Mouse (Mus musculus) right cerebral cortex, postnatal 36 days (tissue): ENCODE measurements around the gene Habp4.
A peak's percentile ranks its signal among the peaks of the same experiment; 100 is the strongest.

Experiments used
- DNase-seq, 2 experiments: peaks; one replicate each; pipeline ENCODE4 v3.0.0; 2022; ENCODE audit warnings: low spot score in 2 of 2, mixed read lengths in 1 of 2

Gene Habp4

DNA sequence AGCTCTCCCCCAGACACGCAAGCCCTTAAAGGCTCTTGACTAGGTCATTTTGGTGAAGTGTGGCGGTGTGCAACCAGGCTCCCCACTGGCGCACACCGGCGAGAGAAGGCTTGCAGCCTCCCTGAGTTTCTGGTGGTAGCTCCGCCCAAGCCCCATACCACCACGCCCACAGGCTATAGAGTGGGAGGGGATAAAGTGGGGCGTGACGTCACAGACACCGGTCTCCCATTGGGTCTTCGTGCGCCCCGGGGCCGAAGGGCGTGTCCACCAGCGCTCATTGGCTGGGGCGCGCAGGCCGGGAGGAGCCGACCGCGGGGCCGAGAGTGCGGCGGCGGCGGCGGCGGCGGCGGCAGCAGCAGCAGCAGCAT is at the start of gene Habp4:
Gene Habp4, plus strand, starts transcription at position 277 of the 368 bp plus-strand sequence.
- DNase-seq: peak; percentile 98 to 99

DNA sequence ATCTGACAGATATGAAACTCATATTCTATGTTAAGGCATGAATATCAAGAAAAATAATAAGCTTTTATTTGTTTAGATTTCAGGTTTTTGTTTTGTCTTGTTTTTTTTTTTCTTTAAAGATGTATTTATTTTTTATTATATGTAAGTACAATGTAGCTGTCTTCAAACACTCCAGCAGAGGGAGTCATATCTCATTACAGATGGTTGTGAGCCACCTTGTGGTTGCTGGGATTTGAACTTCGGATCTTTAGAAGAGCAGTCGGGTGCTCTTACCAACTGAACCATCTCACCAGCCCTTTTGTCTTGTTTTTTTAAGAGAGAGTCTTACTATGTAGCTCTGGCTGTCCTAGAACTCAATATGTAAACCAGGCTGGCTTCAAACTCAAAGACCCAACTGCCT is 44.2 kb upstream of the Habp4 start:
- DNase-seq: no peak

DNA sequence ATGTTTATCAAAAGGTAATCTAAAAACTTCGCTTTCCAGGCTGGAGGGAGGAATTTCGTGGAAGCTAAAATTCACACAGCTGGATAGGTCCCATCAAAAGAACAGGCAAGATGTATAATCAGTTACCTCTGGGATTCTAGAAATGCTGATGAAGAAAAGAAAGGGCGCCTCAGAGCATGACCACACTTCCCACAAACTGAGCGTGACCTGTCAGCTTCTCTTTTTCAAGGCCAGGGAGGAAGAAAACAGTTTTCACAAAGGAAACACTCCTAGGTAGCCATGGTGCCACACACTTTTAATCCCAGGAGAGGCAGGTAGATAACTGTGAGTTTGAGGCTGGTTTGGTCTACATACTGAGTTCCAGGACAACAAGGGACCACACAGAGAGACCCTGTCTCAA is 40.9 kb upstream of the Habp4 start:
- no peak for DNase-seq

DNA sequence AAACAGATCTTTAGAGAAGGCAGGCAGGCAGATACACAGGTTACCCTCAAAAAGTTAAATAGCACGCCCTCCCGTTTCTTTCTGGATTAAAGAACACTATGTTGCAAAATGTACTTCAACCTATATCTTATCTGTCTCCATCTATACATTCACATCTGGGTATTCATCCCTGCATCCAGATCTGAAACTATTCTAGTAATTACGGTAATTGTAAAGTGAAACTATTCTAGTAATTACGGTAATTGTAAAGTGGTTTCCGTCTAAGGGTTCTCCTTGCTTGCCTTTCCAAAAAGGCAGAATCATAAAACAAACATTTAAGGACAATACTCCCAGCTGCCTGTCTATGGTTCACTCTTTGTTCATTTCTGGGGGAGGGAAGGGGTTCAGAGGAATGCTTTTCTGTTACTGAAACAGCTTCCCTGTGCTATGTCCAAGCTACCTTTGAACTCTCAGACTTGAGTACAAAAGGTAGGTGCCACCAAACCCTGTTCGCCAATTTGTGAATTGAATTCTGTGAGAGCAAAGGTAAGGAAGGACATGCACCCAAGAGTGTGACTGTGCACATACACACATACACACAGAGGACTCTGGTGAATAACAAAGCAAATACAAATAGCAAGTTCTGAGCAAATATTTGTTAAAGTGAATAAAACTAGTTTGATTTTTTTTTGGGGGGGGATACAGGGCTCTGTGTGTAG is 38.0 kb upstream of the Habp4 start:
- DNase-seq: no peak

DNA sequence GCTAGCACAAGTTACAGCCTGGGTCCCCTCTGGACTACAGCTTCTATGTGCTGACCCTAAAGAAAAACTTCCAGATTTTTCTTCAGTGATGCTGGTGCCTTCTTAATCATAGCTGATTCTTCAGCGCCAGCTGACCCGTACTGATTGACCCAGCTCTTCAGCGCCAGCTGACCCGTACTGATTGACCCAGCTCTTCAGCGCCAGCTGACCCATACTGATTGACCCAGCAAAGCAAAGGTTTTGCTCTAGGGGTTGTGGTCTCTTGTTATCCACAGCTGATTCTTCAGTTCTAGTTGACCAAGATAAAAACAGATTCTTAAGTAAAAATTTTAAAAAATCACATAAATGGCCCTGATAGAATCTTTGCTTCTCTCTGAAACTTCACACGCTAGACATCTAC is 36.7 kb upstream of the Habp4 start:
- no peak for DNase-seq

DNA sequence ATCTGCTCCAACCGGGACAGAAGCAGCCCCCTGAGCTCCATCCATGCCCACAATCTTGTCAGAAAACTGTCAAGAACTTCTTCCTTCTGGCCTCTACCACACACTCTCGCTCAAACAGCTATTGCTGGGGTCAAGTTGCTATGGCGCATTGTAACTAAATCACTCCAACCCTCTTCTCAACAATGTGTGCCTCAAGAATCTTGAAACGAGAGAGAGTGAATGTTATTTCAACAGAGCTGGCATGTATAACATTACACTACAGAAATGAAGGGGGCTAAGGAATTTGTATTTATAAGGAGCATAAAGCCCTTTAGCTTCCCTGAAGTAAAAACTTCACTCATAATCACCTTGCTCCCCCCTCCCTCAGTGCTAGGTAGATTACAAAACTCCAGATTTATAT is 35.3 kb upstream of the Habp4 start:
- no peak for DNase-seq

DNA sequence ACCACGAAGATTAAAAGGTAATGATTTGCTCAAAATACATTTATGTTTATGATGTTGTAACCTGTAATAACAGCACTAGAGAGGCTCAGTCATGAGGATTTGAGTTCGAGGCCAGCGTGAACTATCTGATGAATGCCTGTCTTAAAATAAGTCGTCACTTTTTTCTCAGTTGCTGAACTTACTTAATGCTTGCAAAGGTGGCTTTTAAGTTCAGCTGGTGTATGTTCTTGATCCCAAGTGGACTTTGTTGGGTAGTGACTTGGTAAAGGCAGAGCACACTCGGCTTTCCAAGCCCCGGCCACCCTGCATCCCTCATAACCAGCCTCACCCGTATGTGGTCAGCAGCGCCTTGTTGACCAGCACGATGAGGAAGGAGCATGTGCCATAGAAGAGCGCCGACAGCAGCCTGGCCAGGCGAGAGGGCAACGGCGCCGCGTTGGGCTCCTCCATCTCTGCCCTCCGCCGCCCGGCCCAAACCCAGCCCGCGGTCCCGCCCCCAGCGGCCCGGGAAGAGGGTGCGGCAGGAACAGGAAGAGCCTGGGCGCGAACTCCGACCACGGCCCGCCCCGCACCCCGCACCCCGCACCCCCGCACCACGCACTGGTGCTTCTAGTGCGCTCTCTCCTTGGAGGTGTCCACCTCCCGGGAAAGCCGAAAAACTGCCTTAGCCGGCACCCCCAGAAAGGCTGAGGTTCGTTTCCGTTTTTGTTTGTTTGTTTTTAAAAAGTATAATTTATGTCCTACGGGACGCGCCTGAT is 32.6 kb upstream of the Habp4 start, which contains the start of gene Slc35d2:
Gene Slc35d2, minus strand, starts transcription at position 511 of the 758 bp plus-strand sequence.
- no peak for DNase-seq

DNA sequence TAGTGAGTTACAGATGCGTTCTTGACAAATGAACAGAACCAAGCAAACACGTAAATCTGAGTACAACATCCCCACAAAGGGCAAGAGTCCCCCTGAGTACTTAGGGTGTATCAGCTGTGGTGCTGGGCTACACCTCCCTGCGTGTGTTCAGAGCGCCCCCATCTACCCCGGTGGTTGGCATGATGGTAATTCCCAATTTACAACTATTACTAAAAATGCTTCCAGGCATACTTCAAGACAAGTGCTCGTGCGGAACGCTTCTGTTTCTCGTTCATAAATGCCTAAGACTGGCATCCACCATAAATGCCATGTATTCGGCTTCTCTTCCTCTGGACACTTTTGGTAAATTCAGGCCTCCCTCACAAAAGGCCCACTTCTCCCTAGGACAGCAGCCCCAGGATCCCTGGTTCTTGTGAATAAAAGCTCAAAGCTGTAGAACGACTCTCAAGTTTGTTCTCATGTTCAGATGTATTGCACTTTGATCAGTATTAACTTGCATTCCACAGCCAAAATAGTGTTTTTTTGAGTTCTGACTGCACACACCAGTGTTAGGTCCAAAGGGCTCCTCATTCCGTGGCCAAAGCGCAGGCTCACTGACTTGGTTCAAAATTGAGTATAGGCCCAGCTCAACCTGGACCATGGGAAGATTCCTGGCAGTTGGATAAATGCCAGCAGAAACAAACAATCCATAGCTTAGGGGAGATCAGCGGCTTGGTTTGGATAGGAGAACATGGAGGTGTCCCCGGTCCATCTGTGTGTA is 31.8 kb upstream of the Habp4 start:
- DNase-seq: peak in 1 of 2 experiments; percentile 9

DNA sequence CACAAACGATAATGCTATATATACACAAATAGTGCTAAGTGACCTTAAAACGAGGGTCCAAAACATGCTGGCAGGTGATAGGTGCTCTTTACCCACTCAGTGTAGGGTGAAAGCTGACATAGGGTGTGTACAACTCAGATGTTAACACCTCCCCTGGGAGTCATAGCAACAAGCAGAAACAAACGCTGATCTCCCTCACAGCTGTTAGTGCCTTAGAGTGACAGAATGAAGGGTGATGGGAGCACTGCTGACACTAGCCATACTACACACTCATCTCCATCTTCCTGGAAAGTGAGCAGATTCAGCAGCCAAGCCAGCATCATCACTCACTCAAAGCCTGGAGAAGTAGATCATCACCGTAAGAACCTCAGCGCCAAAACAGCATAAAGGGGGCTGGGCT is 11.5 kb upstream of the Habp4 start:
- DNase-seq: no peak

DNA sequence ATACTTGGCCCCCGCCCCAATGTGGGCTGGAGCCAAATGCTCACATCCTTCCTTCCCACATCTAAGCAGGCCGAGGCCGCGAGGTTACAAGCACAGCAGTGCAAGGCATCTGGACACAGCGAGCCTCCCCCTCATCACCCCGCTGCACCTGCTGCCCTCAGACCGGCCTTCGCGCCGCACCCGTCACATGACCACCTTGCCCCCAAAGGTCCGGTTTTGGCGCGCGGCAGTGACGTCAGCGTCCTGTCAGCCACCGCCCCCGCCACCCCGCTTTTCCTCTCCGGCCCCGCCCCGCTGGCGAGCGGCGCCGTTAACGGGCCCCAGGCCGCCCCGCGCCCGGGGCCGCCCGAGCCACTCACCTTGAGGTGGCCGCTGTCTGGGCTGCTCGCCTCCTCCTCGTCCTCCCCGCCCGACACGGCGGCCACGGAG is 9.4 kb upstream of the Habp4 start:
- DNase-seq: peak; percentile 65 to 72

DNA sequence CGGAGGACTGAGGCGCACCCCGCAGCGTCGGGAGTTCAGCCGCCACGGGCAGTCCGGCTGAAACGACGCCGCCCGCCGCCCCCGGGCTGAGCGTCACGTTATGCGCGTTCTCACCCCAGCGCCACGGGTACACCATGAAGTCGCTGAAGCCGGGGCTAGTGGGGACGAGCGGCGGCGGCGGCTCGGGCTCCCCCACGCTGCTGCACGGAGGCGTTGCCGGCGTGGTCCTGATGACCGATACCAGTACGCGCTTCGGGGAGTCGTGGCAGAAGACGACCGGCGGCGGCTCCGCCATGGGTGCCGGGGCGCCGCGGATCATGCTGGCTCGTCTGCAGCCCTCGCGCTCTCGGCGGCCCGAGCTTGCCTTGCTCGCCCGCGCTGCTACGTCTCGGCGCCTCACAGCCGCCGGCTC is 8.9 kb upstream of the Habp4 start:
- peak; percentile 44 to 60 for DNase-seq

DNA sequence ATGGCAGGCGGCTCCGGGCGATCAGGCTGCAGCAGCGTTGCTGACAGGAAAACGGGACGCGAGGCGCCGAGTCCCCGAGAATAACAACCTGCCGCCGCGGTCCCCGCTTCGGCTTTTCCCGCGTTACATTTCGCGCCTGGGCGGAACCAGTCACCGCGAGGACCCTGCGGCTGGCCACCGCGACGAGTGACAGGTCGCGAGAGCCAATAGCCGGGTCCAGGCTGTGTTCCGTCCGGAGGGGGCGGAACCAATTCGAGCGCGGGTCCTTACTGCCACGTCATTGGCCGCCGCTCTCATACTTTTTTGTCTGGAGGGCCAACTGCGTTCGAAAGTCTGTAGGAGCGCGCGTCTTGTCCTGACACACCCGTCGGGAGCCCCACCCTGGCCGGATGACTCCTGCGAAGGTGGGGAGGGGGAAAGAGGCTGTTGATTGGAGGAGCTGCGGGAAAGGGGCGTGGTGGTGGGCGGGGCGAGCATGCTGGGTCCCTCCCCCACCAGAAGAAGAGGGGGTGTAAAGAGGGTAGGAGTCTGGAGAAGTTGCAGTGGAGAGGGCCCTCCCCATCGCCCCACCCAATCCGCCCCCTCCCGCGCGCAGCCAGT is 8.4 kb upstream of the Habp4 start, which contains the start of gene Zfp367:
Gene Zfp367, minus strand, starts transcription at position 120 of the 600 bp plus-strand sequence.
- peak; percentile 94 to 97 for DNase-seq

DNA sequence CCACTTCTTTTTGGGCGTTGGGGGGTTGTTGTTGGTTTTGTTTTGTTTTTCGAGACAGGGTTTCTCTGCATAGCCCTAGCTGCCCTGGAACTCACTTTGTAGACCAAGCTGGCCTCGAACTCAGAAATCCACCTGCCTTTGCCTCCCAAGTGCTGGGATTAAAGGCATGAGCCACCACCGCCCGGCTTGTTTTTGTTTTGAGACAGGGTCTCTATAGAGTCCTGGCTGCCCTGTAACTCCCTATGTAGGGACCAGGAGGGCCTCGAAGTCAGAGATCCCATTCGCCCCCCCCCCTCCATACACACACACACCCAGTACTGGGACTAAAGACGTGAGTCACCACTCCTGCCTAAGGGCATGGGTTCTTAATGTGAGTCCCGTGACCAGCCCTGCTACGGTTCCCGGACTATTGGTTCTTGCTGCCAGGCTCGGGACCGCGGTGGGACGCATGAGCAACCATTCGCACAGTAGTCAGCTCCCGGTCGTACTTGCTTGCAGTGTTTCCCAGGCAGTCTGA is 7.8 kb upstream of the Habp4 start:
- DNase-seq: no peak

DNA sequence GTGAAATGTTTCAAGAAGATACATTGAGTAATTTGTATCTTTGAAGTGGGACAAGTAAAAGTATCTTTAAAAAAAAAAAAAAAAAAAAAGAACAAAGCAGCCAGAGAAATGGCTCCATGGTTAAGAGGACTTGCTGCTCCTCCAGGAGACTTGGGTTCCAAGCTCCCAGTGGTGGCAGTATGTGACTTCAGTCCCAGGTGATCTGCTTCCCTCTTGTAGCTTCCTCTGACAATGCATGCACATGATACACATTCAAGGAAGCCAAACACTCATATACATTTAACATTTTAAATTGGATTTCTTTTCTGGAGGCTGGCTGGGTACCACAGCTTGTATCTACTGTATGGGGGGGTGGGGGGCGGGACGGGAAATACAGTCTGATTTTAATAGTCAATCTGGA is 7.0 kb upstream of the Habp4 start:
- DNase-seq: no peak

DNA sequence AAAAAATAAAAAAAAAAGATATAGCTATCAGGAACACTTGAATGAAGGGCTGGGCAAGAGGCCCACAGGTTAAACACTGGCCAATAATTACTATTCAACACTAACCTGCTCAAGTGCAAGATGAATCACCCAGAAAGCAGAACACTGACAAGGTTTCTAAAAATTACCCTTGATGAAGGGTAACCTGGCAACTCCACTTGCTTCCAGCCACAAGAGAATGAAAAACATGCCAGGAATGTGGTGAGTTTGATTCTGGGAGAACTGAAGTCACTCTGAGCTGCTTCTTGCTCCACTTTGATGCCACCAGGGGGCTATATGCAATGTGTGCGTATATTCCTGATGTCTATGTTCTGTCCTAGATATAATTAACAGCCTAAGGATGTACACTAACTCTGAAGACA is 6.5 kb upstream of the Habp4 start:
- DNase-seq: no peak

DNA sequence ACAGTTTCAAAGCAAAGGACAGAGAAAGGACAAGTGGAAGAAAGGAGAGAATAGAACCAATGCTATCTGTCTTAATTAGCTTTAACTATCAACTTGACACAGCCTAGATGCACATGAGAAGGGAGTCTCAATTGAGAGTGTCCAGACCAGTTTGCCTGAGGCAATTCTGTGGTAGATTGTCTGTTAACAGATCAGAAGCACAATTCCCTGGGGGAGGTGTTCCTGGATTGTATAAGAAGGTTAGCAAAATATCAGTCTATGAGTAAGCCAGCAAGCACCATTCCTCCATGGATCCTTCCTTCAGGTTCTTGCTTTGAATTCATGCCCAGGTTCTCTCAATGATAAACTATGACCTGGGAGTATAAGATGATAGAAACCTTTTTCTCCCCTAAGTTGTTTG is 4.7 kb upstream of the Habp4 start:
- no peak for DNase-seq

DNA sequence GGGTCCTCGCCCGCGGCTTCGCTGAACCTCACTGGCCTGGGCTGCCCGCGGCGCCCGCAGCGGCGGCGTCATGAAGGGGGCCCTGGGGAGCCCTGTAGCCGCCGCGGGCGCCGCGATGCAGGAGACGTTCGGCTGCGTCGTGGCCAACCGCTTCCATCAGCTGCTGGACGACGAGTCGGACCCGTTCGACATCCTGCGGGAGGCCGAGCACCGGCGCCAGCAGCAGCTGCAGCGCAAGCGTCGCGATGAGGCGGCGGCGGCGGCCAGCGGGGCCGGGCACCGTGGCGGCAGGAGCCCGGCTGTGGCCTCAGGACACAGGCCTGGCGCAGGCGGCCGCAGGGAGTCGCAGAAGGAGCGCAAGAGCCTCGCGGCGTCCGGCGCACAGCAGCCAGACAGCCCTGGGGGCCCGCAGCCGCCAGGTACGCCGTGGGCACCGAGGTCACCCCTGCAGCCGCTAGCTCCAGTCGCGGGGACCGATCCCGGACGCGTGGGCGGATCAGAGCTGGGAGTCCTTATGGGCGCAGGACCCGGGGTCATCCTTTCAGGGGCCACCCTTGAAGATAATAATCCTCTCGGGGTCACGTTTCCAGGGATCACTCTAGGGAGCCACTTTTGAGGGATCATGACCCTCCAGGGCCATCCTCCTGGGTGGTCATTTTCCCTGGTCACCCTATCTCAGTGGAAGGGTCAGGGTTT is 440 bp downstream of the Habp4 start:
- peak; percentile 41 to 49 for DNase-seq

DNA sequence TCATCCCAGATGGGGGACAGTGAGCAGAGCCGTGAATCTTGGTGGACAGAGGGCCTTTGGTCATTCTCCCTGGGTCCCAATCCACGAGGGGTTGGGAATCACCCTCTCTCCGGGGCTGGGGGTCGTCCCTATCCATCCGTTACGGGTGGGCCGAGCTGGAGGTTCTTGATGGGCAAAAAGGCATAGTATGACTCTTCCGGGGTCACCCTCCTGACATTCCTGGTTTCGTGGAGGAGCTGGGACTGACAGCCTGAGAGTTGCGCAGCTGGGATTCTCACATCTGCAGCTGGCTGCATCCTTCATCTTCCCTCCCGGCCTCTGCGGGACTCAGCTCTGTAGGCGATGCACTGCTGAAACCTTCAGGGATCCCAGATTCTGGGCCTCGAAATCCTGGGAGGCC is 1.0 kb downstream of the Habp4 start:
- DNase-seq: no peak

DNA sequence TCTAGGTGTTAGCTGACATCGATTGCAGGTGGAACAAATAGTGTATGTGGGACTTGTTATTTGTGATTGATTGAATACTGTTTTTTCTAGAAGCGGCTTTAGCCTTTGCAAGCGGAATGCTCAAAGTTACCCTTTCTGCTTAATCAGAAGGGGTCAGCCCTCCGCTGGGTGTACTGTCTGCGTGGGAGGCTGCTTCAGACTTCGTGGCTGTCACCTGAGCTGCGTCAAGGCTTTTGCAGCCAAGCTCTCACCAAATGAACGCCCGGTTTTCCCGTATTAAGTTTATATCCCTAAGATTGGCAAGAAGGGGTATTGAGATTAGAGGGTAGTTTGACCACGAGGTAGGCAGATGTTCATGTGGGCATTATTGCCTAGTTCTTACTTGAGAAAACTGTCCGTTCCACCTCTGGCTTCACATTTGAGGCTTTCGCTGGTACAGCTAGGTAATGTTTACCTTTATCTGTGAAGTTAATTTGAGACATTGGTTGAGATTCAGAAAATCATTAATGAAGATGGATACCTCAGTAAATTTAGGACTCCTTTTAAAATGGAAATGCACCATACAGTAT is 1.6 kb downstream of the Habp4 start:
- no peak for DNase-seq

DNA sequence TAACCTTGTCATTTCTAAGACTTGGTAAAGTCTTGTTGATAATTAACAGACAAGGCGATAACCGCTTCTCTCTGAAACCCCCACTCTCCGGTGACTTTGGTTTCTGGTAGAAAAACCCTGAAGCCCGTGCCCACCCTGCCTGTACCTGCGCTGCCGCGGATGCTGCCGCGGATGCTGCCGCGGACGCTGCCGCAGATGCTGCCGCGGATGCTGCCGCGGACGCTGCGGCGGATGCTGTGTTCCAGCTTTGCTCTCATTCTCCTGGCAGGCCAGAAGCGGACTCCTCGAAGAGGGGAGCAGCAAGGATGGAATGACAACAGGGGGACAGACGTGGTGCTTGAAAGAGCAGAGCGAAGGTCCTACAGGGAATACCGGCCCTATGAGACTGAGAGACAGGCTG is 8.1 kb downstream of the Habp4 start:
- no peak for DNase-seq

DNA sequence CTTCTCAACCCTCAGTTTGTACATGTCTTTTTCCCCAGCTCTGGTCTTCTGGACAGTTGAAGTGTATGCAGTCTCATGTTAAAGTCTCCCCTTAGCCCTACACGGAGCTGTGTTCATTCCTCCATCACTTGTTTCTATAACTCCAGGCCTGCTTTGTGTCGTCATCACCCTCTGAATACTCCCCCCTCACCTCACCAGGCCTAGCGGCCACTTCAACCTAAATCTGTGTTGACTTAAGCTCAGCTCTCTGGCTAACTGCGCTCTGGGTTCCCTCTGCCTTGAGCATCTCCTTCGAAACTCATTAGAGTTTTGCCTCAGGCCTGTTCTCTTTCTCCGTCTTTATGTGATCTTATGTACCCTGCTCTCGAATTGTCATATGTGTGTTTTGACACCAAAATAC is 16.4 kb downstream of the Habp4 start:
- DNase-seq: no peak
